Mouse (Mus musculus) A20 (cell line): ENCODE data around the gene Tiam1.

ENCODE experiments used
- DNase-seq: peaks from one replicate; pipeline ENCODE4 v3.0.0-alpha.2; 2011; ENCODE audit warnings: low read depth, low spot score

Tiam1 gene

DNA sequence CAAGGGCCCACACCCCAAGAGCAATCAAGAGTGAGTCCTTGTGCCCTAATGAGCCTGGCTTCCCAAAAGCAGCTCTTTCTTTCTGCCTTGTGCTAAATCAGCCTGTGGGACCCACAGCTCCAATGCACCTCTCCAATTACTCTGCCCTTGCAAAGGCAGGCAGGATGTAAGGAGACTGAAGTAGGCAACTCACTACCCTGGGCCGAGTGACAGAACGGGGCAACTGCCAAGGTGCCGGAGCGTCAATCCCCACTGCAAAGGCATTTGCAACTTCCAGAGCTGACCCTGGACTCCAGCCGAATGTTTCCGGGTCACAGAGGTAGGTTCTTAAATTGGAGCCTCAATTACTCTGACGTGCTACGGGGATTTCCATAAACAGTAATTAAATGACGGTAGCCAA, 257.9 kb downstream of the Tiam1 start:
- no peak for DNase-seq

DNA sequence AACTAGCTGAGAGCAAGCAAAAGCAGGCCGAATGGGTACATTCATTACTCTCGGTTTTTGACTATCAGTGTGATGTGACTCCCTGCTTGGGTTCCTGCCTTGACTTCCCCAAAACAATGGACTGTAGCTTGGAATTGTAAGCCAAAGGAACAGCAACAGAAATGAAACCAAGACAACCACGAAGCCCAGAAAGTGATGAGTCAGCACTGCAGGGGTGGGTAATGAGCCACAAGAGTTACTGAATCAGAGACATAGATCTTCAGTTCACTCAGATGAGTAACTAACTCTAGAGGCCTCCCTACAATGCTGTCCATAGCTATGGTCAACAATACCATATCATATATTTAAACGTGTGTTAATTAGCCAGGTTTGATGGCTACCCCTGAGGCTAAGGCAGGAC, 259.7 kb downstream of the Tiam1 start:
- DNase-seq = no peak

DNA sequence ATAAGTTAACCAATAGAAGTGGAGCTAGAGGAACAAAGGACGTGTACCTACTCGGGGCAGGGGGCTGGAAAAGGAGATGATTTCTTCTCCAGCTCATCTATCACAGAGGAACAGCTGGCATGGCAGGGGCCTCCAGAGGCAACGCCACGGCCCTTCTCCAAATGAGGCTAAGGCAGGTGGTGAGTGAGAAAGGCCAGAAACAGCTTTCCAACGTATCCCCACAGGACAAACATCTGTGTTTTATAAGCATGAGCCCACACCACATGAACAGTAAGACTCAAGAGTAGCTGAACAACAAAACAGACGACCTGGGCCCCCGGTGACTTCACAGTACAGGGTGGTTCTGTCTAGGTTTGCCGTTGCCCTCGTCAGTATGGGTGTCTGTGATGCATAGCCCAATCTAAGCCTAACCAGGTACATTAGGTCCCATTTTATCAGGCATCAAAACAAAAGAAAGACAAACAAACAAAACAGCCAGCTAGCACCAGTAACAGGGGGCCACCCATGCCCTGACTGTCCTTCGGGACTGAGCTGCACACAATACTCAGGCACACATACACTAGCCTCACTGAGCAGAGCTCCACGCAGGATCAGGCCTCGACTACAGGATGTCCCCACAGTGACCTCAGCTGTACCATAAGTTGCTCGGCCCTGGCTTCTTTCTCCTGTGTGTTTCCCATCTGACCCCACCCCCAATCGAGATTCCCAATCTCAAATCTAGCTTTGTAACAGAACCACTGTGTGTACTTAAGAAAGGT, 260.9 kb downstream of the Tiam1 start:
- no peak for DNase-seq

DNA sequence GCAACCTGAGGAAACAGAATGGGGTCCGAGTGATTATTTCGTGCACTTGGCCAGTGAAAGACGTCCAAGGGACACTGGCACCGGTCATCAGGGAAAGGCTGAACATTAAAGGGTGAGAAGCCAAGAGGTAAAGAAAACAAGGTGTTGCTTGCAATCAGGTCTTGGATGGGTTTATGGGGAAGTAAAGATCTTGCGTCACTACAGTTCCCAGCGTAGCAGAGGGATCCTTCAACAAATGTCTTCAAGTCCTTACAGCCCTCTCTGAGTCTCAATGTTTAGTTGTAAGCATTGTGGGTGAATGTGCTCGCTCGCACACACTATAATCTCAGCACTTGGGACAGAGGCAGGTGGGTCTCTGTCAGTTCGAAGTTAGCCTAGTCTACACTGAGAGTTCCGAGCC, 266.4 kb downstream of the Tiam1 start:
- DNase-seq = no peak

DNA sequence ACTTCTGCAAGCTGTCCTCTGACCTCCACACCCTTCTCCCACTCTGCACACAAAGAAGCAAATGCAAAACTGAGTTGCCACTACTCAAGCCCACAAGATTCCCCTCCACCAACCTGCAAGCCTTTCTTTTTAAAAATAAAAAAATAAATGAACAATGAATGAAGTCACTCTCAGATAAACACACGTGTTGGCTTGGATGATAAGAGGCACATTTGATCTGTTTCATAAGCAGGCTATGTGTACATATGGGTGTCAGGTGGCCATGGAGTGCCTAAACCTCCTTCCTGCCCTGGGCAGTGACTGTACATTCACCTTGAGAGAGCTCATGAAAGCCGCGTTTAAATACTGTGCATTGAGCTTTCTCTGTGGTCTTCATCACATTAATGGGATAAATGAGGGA, 267.5 kb downstream of the Tiam1 start:
- no peak for DNase-seq

DNA sequence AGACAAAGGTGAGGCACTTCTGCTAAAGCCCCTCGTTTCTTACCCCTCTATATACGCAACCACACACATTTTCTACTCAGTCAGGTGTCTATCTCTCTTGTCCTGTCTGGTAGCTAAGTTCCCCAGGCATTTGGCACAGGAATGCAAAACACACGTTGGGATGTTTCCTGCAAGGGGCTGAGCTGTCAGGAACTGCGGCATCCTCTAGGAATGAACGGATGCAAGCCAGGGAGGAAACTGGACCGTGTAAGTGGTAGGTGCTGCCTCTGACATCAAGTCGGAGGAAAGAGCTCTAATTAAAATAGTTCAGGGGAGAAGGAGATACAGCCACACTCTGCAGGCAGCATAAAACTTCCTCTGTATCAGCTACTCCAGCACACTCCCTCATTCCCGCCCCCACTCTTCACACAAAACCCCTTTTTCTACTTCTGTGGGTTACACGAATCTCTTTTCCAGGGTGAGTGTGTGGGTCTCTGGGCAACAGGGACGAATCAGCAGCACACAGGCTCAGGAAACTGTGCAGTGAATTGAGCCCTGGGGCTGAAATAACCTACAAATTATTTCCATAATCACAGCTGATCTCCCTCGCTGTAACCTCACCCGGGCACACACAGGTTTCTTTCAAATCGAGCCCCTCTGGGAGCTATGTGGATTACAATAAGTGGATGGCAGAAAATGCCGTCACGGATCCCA, 269.4 kb downstream of the Tiam1 start:
- no peak for DNase-seq

DNA sequence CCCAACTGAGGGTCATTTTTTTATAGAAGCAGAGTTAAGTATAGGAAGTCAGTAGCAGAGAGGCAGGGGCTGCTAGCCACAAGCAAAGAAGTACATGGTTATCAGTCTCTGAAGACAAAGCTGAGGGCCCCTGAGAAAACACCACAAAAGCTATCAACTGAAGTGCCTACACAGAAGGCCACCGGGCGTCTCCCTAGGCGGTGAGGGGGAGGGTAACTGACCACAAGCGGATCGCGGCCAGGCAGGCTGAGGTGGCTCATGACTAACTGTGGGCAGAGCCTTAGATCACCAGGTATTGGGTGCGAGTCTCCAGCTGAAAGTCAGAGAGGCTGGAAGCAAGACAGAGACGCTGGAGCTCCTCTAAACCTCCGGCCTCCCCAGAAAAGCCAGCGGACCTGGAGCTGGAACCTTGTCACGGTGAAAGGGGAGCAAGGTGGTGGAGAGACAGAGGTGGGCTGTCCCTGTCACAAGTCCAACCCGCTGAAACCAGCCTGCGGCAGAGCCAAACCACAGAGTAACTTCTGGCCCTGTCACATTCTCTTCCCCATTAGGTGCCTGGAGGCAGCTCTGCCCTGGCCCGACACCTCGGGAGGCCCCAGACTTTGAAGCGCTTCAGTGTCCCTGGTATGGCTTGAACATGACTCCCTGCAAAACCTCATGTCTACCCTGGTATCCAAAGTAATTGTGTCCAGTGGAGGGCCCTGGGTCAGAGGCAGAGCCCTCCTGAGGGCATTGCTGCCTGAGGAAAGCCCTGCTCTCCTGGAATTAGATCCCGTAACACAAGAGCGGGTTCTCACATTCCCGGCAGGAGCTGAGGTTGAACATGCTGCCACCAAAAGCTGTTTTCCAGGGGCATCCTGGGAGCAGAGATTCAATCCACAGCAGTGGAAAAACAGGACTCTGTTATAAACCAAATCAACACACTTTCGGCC, 271.3 kb downstream of the Tiam1 start:
- DNase-seq = no peak

DNA sequence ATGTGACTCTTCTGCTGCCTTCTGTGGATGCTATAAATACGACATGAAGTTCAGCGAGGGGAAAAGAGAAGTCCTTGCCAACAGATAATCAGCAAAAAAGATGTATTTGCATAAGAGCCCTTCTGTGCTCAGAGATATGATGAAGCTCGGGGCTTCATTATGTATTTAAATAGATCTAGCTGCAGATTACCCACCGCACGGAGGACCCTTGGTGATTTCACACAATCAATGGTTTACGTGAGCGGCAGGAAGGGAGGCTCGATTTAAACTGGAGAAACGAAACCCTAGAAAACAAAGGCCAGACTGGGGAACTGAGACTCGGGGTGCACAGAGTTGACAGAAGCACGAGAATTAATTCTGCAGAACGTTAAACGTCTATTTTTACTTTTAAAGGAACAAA, 272.2 kb downstream of the Tiam1 start:
- no peak for DNase-seq

DNA sequence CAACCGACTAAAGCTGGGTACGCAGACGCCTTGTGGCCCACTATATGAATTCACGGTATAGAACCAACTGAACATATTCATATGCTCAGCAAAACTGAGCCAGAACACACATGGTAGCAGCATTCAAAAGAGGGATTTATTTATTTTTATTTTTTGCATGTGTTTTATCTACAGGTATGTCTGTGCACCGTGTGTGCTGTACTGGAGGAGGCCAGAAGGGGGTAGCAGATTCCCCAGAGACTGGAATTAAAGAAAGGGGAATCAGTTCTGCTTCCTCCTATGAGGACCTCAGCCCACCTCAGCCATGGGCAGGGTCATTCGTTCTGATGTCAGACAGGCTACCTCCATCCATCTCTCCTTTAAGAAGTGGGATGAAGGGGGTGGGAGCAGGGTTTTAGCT, 273.5 kb downstream of the Tiam1 start:
- no peak for DNase-seq

DNA sequence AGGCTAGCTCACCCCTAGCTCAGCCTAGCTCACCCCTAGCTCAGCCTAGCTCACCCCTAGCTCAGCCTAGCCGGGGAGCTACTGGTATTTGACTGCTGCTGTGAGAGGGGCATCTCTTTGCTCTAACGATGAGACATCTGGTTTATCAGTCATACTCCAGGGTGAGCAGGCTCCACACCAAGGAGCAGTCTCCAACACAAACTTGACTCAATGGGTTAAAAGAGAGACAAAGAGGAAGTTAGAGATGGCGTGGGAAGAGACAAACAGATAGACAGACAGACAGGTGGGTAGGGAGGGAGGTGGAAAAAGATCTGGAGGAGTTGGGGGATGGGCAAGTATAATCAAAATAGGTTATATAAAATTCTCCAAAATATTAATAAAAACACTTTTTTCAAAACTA, 275.1 kb downstream of the Tiam1 start:
- DNase-seq = no peak

DNA sequence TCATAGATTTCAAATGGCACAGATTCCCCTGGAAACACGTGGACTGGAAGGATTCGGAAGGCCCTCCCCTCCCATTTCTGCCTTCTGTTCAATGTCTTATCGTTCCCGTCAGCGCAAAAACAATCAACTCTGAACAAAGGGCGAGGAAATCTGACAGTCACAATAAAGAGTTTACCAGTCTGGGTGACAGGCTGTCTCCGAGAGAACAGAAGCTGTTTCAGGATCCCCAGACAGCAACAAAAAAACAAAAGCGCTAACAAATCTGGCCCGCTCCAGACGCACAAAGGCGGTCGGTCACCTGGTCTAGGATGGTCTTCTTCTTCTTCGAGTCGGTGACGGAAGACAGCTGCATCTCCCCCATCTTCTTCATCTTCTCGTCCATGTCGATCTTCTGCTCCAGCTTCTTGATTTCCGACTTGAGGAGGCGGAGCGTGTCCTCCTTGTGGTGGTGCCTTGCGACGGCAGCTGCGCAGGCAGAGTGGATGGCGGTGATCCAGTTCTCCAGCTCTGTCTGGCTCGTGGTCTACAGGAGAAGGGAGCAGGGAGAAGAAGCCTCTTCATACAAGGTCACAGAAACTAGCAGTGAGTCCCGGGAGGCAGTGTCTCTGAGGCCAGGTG, 276.2 kb downstream of the Tiam1 start:
- DNase-seq = no peak

DNA sequence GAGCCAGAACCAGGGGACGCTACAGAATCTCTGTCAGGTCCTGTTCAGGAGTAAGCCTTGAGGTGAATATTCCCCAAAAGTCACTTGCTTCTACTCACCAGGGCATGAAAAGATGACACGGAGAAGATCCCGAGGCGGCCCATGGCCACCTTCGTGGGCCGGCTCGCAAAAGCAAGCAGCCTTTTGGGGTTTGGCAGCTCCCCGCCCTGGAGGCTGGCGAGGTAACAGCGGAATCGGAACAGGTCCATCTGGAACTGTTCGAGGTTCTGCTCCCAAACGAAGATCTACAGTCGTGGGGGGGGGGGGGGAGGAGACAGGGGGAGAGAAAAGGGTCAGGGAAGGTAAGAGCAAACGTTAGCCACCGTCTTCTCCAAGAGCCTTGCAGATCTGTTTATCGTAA, 278.4 kb downstream of the Tiam1 start:
- no peak for DNase-seq

DNA sequence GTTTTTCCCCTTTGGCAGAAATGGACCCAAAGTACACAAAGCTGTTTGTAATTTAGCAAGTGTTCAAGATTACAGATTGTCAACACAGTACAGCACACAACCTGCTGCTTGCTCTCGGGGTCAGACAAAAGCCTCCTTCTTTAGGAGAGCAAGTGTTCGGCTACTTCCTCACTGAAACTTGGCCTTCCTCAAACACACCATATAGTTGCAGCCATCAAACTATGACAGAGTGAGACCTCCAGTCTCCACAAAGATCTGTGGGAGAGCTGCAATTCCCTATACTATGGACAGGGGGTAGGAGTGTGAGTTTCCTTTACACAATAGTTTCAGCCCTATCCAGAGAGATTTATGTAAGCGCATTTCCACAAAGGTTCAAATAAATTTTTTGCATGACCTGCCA, 278.9 kb downstream of the Tiam1 start:
- DNase-seq = no peak

DNA sequence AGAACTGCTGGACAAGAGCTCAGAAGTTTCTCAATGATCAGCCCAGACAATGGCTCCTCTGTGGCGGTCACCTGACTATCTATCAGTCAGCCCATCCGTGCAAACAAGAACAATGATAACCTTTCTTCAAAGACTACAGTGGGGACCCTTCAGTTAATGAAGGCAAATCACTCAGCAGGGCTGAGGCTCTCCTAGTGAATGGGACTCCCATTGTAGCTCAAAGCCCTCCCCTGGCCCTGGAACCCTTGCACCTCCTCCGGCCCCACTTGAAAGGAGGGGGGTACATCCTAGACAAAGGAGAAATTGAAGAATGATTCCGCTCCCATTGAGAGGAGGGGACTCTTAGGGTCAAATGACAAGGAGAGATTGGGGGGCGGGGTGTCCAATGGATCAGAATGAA, 280.3 kb downstream of the Tiam1 start:
- DNase-seq = no peak

DNA sequence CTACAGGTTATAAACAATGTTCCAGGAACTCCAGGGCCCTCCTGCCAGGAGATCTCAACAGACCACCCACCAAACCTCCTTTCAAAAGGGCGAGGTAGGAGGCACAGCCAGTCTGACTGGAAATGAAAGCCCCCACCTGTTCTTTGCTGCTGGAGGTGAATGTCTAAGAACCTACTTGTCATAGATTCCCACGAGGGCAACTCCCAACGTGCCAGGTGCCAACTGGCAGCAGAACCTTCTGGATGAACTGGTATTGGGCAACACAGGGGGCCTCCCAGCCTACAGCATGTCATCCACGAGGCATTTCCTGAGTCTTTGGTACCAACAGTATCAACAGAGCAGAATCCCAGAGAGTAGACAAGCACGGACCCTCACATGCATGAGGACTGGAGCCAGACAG, 282.0 kb downstream of the Tiam1 start:
- DNase-seq = no peak

DNA sequence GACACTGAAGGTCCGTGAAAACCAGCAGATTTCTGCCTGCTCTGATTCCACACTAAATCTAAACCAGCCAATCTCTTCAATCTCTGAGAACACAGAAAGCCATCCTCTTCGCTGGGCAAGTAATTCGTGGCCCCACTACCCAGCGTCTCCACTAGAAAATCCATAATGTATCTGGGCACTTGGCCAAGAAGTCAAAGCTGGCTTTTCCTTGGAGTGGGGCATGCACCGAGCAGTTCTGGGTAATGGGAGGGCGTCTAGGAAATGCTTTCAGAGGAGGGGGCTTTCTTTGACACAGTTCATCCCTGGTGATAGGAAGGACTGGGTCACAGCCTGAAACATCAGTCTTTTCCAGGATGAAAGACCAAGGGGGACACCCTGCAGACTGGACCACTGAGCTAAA, 282.9 kb downstream of the Tiam1 start:
- DNase-seq = no peak

DNA sequence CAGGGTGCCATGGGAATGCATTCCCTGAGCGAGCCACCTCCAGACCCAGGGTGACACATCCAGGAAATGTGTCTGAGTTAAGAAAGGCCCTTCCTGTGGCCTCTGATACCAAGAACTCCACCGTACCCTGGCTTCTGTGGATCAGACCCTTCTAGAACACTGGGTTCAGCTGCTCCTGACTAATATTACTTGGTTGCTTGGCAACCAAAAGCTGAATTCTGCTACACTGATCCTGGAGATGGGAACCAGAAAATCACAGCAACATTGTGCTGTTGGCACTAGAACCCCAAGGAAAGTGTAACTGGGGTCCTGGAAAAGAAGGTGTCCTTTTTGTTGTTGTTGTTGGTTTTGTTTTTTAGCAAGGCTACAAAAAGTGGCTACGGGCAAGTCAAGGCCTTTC, 285.9 kb downstream of the Tiam1 start:
- DNase-seq = no peak

DNA sequence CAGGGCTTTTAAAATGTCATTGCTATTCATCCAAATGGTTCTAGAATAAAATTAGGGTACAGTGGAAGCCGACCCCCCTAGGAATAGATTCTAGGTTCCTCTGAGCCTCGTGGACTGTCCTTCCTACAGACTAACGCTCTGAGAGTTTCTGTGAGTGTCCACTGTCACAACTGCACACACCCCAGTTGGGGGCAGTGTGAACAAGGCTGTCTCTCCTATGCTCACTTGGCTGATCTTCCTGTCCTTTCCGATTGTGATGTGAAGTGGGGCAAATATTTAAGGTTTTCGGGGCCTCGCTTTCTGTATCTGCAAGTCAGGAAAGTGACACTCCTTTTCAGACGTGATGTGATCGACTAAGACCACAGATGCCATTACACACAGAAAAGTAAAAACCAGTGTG, 288.8 kb downstream of the Tiam1 start:
- DNase-seq = no peak

DNA sequence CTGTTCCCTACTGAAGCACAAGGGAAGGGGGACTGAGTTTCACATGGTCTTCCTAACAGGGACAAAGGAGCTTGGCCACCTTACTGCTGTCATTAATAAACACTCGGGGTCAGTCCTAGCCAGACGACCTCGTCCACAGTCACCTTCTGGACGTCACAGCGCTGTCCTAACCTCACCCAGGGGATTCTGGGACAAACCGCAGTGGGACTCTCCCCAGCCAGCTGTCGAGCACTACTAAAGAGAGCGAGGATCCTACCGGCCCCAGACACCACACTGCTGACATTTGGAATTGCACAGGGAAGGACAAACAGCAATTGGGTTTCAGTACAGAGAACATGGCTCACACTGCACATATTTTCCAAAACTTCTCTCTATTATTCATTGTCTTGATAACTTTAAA, 292.2 kb downstream of the Tiam1 start:
- no peak for DNase-seq

DNA sequence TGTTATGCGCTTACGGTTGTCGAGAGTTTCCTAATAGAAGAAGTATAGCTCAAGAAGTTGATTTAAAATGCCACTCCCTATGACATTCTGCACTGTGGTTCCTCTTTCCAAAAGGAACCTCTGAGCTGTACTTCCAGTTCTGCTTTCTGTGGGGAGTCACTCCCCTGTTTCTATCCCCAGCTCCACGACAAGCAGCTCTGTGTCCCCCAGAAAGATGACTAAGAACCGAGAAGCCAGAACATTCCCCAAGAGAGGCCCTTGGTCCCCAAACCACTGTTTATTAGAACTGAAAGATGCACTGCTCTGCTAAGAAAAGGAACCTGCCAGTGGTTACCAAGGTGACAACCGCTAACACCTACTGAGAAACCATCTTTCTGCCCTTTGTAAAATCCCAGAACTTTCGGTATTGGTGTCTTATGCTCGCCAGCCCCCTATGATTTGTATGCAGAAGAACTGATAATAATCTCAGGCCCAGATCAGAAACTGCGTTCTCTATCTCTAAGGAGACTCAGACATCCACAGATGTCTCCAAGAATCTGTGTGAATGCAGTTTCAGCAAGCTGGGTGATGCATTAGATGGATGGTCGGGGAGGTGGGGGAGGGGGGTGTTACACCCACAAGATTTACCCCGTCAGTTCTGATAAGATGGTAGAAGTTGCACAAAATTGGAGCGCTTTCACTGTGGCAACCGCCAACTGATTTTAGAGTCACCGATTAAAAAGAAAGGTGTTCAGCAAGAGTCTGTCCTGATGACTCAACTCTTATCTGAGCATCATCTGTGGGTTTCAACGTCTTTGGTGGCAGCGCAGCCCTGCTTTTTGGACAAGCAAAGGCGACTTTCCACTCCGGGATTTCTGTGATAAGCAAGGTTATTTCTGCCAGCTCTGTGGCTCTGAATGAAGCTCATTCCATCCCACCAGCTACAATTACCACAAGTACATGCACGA, 294.6 kb downstream of the Tiam1 start:
- DNase-seq = no peak

DNA sequence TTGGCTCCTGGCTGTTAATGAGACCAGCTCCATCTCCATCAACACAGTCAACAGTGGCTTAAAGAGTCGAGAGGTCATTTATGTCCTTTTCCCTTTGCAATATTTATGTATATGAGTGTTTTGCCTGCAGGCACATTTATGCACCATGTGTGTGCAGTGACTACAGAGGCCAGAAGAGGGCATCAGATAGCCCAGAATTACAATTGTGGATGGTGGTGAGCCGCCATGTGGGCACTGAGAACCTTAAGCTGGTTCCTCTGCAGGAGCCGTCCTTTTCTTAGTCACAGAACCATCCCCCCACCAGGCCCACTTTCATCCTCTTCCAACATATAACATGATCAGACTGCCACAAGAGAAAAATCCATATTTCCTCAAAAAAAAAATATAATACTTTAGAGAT, 295.4 kb downstream of the Tiam1 start:
- no peak for DNase-seq
